Mouse (Mus musculus) limb, embryonic 12.5 days (tissue): ENCODE results near the gene Ppp5c. TPM values are rescaled to one million over a fixed set of nuclear protein-coding genes. Genes with fewer than 3 reads are reported as not detected.

Experiments
- ATAC-seq: fragments of 200-750 bp; cut with Nextera tagmentation; 2 replicates; pipeline ENCODE4 v1.8.0; 2017; ENCODE audit warnings: low read depth, moderate TSS enrichment; ENCODE audit not compliant: insufficient number of reproducible peaks, insufficient read depth, low FRiP score, low TSS enrichment
- H3K27ac ChIP-seq: fragments of 300-500 bp; sonication (generic); 2 replicates; pipeline ENCODE4 v1.5.1; 2016; ENCODE audit warnings: mild to moderate bottlenecking, moderate library complexity
- H3K27me3 ChIP-seq: fragments of 300-500 bp; sonication (generic); 2 replicates; pipeline ENCODE4 v1.6.1; 2016; ENCODE audit warnings: mild to moderate bottlenecking, moderate library complexity
- H3K36me3 ChIP-seq: fragments of 300-500 bp; sonication (generic); 2 replicates; pipeline ENCODE4 v1.6.1; 2016; ENCODE audit warnings: mild to moderate bottlenecking, moderate library complexity
- H3K4me1 ChIP-seq: fragments of 300-500 bp; sonication (generic); replicated peaks from 2 replicates; pipeline ENCODE4 v1.6.1; 2016
- H3K4me2 ChIP-seq: fragments of 300-500 bp; sonication (generic); 2 replicates; pipeline ENCODE4 v1.6.1; 2016; ENCODE audit warnings: mild to moderate bottlenecking, moderate library complexity
- H3K4me3 ChIP-seq: fragments of 300-500 bp; sonication (generic); replicated peaks from 2 replicates; pipeline ENCODE4 v1.5.1; 2016; ENCODE audit warnings: mild to moderate bottlenecking
- H3K9ac ChIP-seq: fragments of 300-500 bp; sonication (generic); replicated peaks from 2 replicates; pipeline ENCODE4 v1.6.1; 2016; ENCODE audit warnings: mild to moderate bottlenecking, moderate library complexity
- H3K9me3 ChIP-seq: fragments of 300-500 bp; sonication (generic); 2 replicates; pipeline ENCODE4 v1.6.1; 2016; ENCODE audit warnings: mild to moderate bottlenecking, moderate library complexity
- WGBS: fragments of 180-500 bp; shearing (Covaris S2); methylation state at CpG from one replicate; pipeline ENCODE4 v1.1.7; 2016; 5-methylcytosine and 5-hydroxymethylcytosine counted together
- polyA plus RNA-seq: library from polyadenylated mRNA; unstranded; fragments of >200 nt; fragmentation: Nextera tagmentation; extraction: Ambion mirVana; gene quantifications from 2 replicates; pipeline ENCODE4 v1.2.1, GENCODE M21; 2016

Ppp5c gene
- polyA plus RNA-seq, 1 experiment from 2014 or later = 126 TPM

GRCm38 (mm10) chr7:17050933-17051594 is 23.3 kb upstream of the Ppp5c start:
- ATAC-seq = peak; percentile 63
- Histone ChIP-seq H3K4me1 (peaks cover 6% of the 10 kb centered on the region), H3K4me3 (no peak overlapping the region), H3K9ac (no peak overlapping the region), H3K4me2 (no peak overlapping the region), H3K36me3 (peaks cover 66% of the 10 kb centered on the region), H3K9me3 (no peaks in the 10 kb centered on the region), H3K27ac (no peak overlapping the region), H3K27me3 (no peaks in the 10 kb centered on the region)
- 10% methylated on average over 15 of the region's 17 CpGs for WGBS

- Histone ChIP-seq H3K4me3 (no peak overlapping the region), H3K27ac (no peak overlapping the region), H3K4me2 (no peak overlapping the region), H3K4me1 (peaks cover under 1% of the 10 kb centered on the region; the same call in 1 of the 2 replicates), H3K27me3 (no peaks in the 10 kb centered on the region), H3K9me3 (no peaks in the 10 kb centered on the region), H3K36me3 (peaks cover 66% of the 10 kb centered on the region), H3K9ac (no peak overlapping the region)
- WGBS = 68% methylated on average over 11 of the region's 11 CpGs
- ATAC-seq = no peak
Observed at GRCm38 (mm10) chr7:17050491-17050890, 22.8 kb upstream of the Ppp5c start.

GRCm38 (mm10) chr7:17048431-17049190 is 20.9 kb upstream of the Ppp5c start:
- WGBS = 85% methylated on average over 10 of the region's 10 CpGs
- ATAC-seq = no peak

GRCm38 (mm10) chr7:17047041-17047682 is 19.4 kb upstream of the Ppp5c start:
- Histone ChIP-seq H3K27ac (no peak overlapping the region), H3K9me3 (no peaks in the 10 kb centered on the region), H3K36me3 (peaks cover 76% of the 10 kb centered on the region), H3K27me3 (no peaks in the 10 kb centered on the region), H3K4me2 (no peak overlapping the region), H3K9ac (no peak overlapping the region), H3K4me1 (no peaks in the 10 kb centered on the region), H3K4me3 (no peak overlapping the region)
- WGBS = 91% methylated on average over 5 of the region's 5 CpGs
- no peak for ATAC-seq

More at GRCm38 (mm10) chr7:17048431-17049190, 20.9 kb upstream of the Ppp5c start:
- Histone ChIP-seq H3K36me3 (peaks cover 72% of the 10 kb centered on the region), H3K9me3 (no peaks in the 10 kb centered on the region), H3K4me3 (no peak overlapping the region), H3K27me3 (no peaks in the 10 kb centered on the region), H3K4me1 (no peaks in the 10 kb centered on the region), H3K9ac (no peak overlapping the region), H3K4me2 (no peak overlapping the region), H3K27ac (no peak overlapping the region)

- no peak for ATAC-seq
- Histone ChIP-seq H3K27me3 (no peaks in the 10 kb centered on the region), H3K4me3 (no peak overlapping the region), H3K9ac (no peak overlapping the region), H3K36me3 (peaks cover 77% of the 10 kb centered on the region), H3K9me3 (no peaks in the 10 kb centered on the region), H3K4me2 (no peak overlapping the region), H3K27ac (no peak overlapping the region), H3K4me1 (no peaks in the 10 kb centered on the region)
- 88% methylated on average over 1 of the region's 1 CpGs for WGBS
Observed at GRCm38 (mm10) chr7:17045743-17046142, 18.0 kb upstream of the Ppp5c start.

GRCm38 (mm10) chr7:17039373-17039772 is 11.6 kb upstream of the Ppp5c start:
- H3K27ac ChIP-seq = no peak overlapping the region
- no peak overlapping the region for H3K9ac ChIP-seq
- WGBS = 88% methylated on average over 7 of the region's 7 CpGs
- no peak for ATAC-seq
- no peak overlapping the region for H3K4me3 ChIP-seq
- no peak overlapping the region for H3K4me2 ChIP-seq
- no peaks in the 10 kb centered on the region for H3K27me3 ChIP-seq
- no peaks in the 10 kb centered on the region for H3K9me3 ChIP-seq
- peaks cover 91% of the 10 kb centered on the region for H3K36me3 ChIP-seq
- H3K4me1 ChIP-seq = no peaks in the 10 kb centered on the region

- Histone ChIP-seq H3K27me3 (no peaks in the 10 kb centered on the region), H3K27ac (no peak overlapping the region), H3K4me1 (no peaks in the 10 kb centered on the region), H3K36me3 (peaks cover 91% of the 10 kb centered on the region), H3K9ac (no peak overlapping the region), H3K9me3 (no peaks in the 10 kb centered on the region), H3K4me3 (no peak overlapping the region), H3K4me2 (no peak overlapping the region)
- ATAC-seq = no peak
- 58% methylated on average over 9 of the region's 9 CpGs for WGBS
Observed at GRCm38 (mm10) chr7:17038018-17038695, 10.4 kb upstream of the Ppp5c start.

- H3K9ac ChIP-seq = no peak overlapping the region
- no peak overlapping the region for H3K27ac ChIP-seq
- peaks cover 38% of the 10 kb centered on the region for H3K36me3 ChIP-seq
- peaks cover 19% of the 10 kb centered on the region for H3K4me1 ChIP-seq
- 76% methylated on average over 7 of the region's 7 CpGs for WGBS
- no peaks in the 10 kb centered on the region for H3K9me3 ChIP-seq
- H3K4me2 ChIP-seq = no peak overlapping the region
- no peaks in the 10 kb centered on the region for H3K27me3 ChIP-seq
- H3K4me3 ChIP-seq = no peak overlapping the region
- ATAC-seq = no peak
Observed at GRCm38 (mm10) chr7:17030239-17030638, 2.5 kb upstream of the Ppp5c start.

GRCm38 (mm10) chr7:17028923-17029322 is 1.2 kb upstream of the Ppp5c start:
- H3K9me3 ChIP-seq = no peaks in the 10 kb centered on the region
- peaks cover 34% of the 10 kb centered on the region for H3K36me3 ChIP-seq
- no peaks in the 10 kb centered on the region for H3K27me3 ChIP-seq
- no peak overlapping the region for H3K4me2 ChIP-seq
- H3K4me3 ChIP-seq = no peak overlapping the region
- ATAC-seq = no peak
- WGBS = 81% methylated on average over 7 of the region's 7 CpGs
- H3K4me1 ChIP-seq = peaks cover 32% of the 10 kb centered on the region
- H3K27ac ChIP-seq = no peak overlapping the region
- no peak overlapping the region for H3K9ac ChIP-seq

GRCm38 (mm10) chr7:17026710-17027587 is 775 bp downstream of the Ppp5c start:
- Histone ChIP-seq H3K4me3 (peak overlapping the region; percentile 82), H3K27me3 (no peaks in the 10 kb centered on the region), H3K27ac (peak overlapping the region; percentile 70), H3K4me1 (peaks cover 40% of the 10 kb centered on the region), H3K36me3 (peaks cover 35% of the 10 kb centered on the region), H3K9ac (peak overlapping the region; percentile 77), H3K9me3 (no peaks in the 10 kb centered on the region), H3K4me2 (peak overlapping the region; percentile 76)
- WGBS = 7% methylated on average over 24 of the region's 24 CpGs
- peak; percentile 48 for ATAC-seq
